Mouse (Mus musculus) ES-E14 (cell line): ENCODE measurements at regions not wholly inside any gene's neighbourhood (a gene's known extent, or its start where the extent isn't known, plus 50 kb on each side); places are given as distances from the start of the nearest gene placed in this dataset.

Source experiments
- DNase-seq: peaks from one replicate; pipeline ENCODE4 v3.0.0-alpha.2; 2013; ENCODE audit warnings: low read depth, low spot score
- H3K27ac ChIP-seq: 2 replicates; pipeline ENCODE4 v1.5.1; 2012; ENCODE audit warnings: low read depth, mild to moderate bottlenecking, low read length, moderate library complexity, mixed read lengths; ENCODE audit not compliant: poor library complexity, insufficient read depth, severe bottlenecking
- H3K36me3 ChIP-seq: 2 replicates; pipeline ENCODE4 v1.6.1; 2012; ENCODE audit warnings: mild to moderate bottlenecking, low read length, moderate library complexity, mixed read lengths; ENCODE audit not compliant: control insufficient read depth, poor library complexity, insufficient read depth, severe bottlenecking
- H3K4me1 ChIP-seq, 2 experiments: fragments of 150-350 bp in 1 of 2; sonication (generic) in 1 of 2; 2 replicates each; pipeline ENCODE4 v1.6.1; 2012; ENCODE audit warnings: low read length in 2 of 2, mild to moderate bottlenecking in 1 of 2, mixed read lengths in 1 of 2; ENCODE audit not compliant: control insufficient read depth in 2 of 2, insufficient read depth in 2 of 2, poor library complexity in 1 of 2
- H3K4me3 ChIP-seq, 2 experiments: fragments of 150-350 bp in 1 of 2; sonication (generic) in 1 of 2; 2 replicates each; pipeline ENCODE4 v1.5.1; 2012; ENCODE audit warnings: low read length in 2 of 2, low read depth in 1 of 2, mild to moderate bottlenecking in 1 of 2, mixed read lengths in 1 of 2; ENCODE audit not compliant: insufficient read depth in 1 of 2, poor library complexity in 1 of 2, severe bottlenecking in 1 of 2
- H3K9ac ChIP-seq: 2 replicates; pipeline ENCODE4 v1.6.1; 2012; ENCODE audit warnings: low read depth, mild to moderate bottlenecking, low read length, mixed read lengths; ENCODE audit not compliant: poor library complexity, insufficient read depth, severe bottlenecking
- H3K9me3 ChIP-seq: fragments of 150-350 bp; sonication (generic); 2 replicates; pipeline ENCODE4 v1.6.1; 2012; ENCODE audit warnings: low read depth, mild to moderate bottlenecking, low read length; ENCODE audit not compliant: control insufficient read depth, insufficient read depth
- CHD2 ChIP-seq: IDR thresholded peaks from 2 replicates; pipeline ENCODE4 v1.6.1; 2014; ENCODE audit warnings: mild to moderate bottlenecking, low read depth, low read length, inconsistent platforms
- HCFC1 ChIP-seq: IDR thresholded peaks from 2 replicates; pipeline ENCODE4 v1.6.1; 2012; ENCODE audit warnings: low read length, inconsistent platforms, borderline replicate concordance; ENCODE audit not compliant: insufficient read depth
- MAFK ChIP-seq: IDR thresholded peaks from 2 replicates; pipeline ENCODE4 v1.6.1; 2014; ENCODE audit warnings: mild to moderate bottlenecking, low read depth, low read length, inconsistent platforms; ENCODE audit not compliant: insufficient read depth
- ZC3H11A ChIP-seq: IDR thresholded peaks from 2 replicates; pipeline ENCODE4 v1.6.1; 2012; ENCODE audit warnings: low read depth, mild to moderate bottlenecking, inconsistent platforms, low read length, borderline replicate concordance
- ZNF384 ChIP-seq: IDR thresholded peaks from 2 replicates; pipeline ENCODE4 v1.6.1; 2012; ENCODE audit warnings: low read depth, low read length, inconsistent platforms
- in situ Hi-C, 2 experiments: fragments of 600-800 bp; cut with MboI; formaldehyde crosslinking; loops; one replicate each; pipeline ENCODE4 v1.15.1; 2025; ENCODE audit warnings: low sequenced_read_pairs in 2 of 2, inconsistent platforms in 1 of 2; ENCODE audit not compliant: unreplicated experiment in 2 of 2

- Histone ChIP-seq H3K4me1 (no peaks in the 10 kb centered on the region), H3K4me3 (no peak overlapping the region), H3K9ac (no peak overlapping the region), H3K36me3 (no peaks in the 10 kb centered on the region), H3K9me3 (no peaks in the 10 kb centered on the region), H3K27ac (no peak overlapping the region)
- in situ Hi-C loops = no loop called here
- no peak for DNase-seq
- TF ChIP-seq ZNF384 = no peak
- TF ChIP-seq CHD2 = no peak
- no peak for TF ChIP-seq HCFC1
- TF ChIP-seq ZC3H11A = no peak
- no peak for TF ChIP-seq MAFK
These were observed 50.3 kb upstream of the Rarb start for GRCm38 (mm10) chr14:16869221-16869620.
